Mouse (Mus musculus): ENCODE measurements around the gene Sbk2.

Gene Sbk2

GRCm38 (mm10) chr7:4920976-4921823 lies 43.0 kb downstream of the Sbk2 start:
- no peak for DNase-seq

GRCm38 (mm10) chr7:4920496-4920895 lies 43.7 kb downstream of the Sbk2 start:
- DNase-seq, result no peak

- no peak for DNase-seq
Observed at GRCm38 (mm10) chr7:4919971-4920370, 44.2 kb downstream of the Sbk2 start.

GRCm38 (mm10) chr7:4919096-4919495 lies 45.1 kb downstream of the Sbk2 start:
- DNase-seq, result no peak

GRCm38 (mm10) chr7:4918681-4919080 lies 45.5 kb downstream of the Sbk2 start:
- no peak for DNase-seq

GRCm38 (mm10) chr7:4917494-4917893 lies 46.7 kb downstream of the Sbk2 start:
- DNase-seq, result no peak

GRCm38 (mm10) chr7:4915669-4916416 lies 48.4 kb downstream of the Sbk2 start:
- peak in 1 of 2 experiments; percentile 29 for DNase-seq

- DNase-seq, result peak; percentile 88 to 94
Observed at GRCm38 (mm10) chr7:4915007-4915665, 49.1 kb downstream of the Sbk2 start, which contains the start of gene Zfp628. Gene Zfp628, plus strand, starts transcription at chr7:4915217.

- no peak for DNase-seq
Observed at GRCm38 (mm10) chr7:4912248-4912647, 52.0 kb downstream of the Sbk2 start.

- DNase-seq, result peak in 1 of 2 experiments; percentile 57
Observed at GRCm38 (mm10) chr7:4911561-4911960, 52.6 kb downstream of the Sbk2 start.

GRCm38 (mm10) chr7:4906466-4906950 lies 57.7 kb downstream of the Sbk2 start, which contains the start of gene Gm36210:
Gene Gm36210, minus strand, starts transcription at chr7:4906516.
- no peak for DNase-seq

GRCm38 (mm10) chr7:4902404-4902803 lies 61.8 kb downstream of the Sbk2 start:
- DNase-seq, result no peak

GRCm38 (mm10) chr7:4901171-4901570 lies 63.0 kb downstream of the Sbk2 start:
- no peak for DNase-seq

- DNase-seq, result no peak
Observed at GRCm38 (mm10) chr7:4900523-4900851, 63.7 kb downstream of the Sbk2 start.

GRCm38 (mm10) chr7:4899649-4900522 lies 64.3 kb downstream of the Sbk2 start:
- no peak for DNase-seq

- no peak for DNase-seq
Observed at GRCm38 (mm10) chr7:4898851-4899648, 65.2 kb downstream of the Sbk2 start.

GRCm38 (mm10) chr7:4895186-4895585 lies 69.0 kb downstream of the Sbk2 start:
- DNase-seq, result no peak

All from kidney, adult 8-10 months (tissue).